Mouse (Mus musculus) heart, embryonic 11.5 days (tissue): ENCODE measurements around the gene Gdf1. TPM values are rescaled to one million over a fixed set of nuclear protein-coding genes. Genes with fewer than 3 reads are reported as not detected.

Experiments used
- ATAC-seq: fragments of 200-750 bp; cut with Nextera tagmentation; replicated peaks from 2 replicates; pipeline ENCODE4 v1.8.0; 2017; ENCODE audit warnings: moderate library complexity; ENCODE audit not compliant: insufficient number of reproducible peaks, low FRiP score, low TSS enrichment
- H3K27ac ChIP-seq: fragments of 300-500 bp; sonication (generic); 2 replicates; pipeline ENCODE4 v1.5.1; 2014; ENCODE audit warnings: mild to moderate bottlenecking, low read depth, low read length
- H3K27me3 ChIP-seq: fragments of 300-500 bp; sonication (generic); 2 replicates; pipeline ENCODE4 v1.6.1; 2014; ENCODE audit warnings: mild to moderate bottlenecking, low read length, mixed read lengths; ENCODE audit not compliant: control insufficient read depth, insufficient read depth
- H3K36me3 ChIP-seq: fragments of 300-500 bp; sonication (generic); 2 replicates; pipeline ENCODE4 v1.6.1; 2014; ENCODE audit warnings: mild to moderate bottlenecking, low read length, moderate library complexity, mixed read lengths; ENCODE audit not compliant: control insufficient read depth, insufficient read depth
- H3K4me1 ChIP-seq: fragments of 300-500 bp; sonication (generic); 2 replicates; pipeline ENCODE4 v1.6.1; 2014; ENCODE audit warnings: low read length; ENCODE audit not compliant: control insufficient read depth, insufficient read depth
- H3K4me2 ChIP-seq: fragments of 300-500 bp; sonication (generic); 2 replicates; pipeline ENCODE4 v1.6.1; 2014; ENCODE audit warnings: mild to moderate bottlenecking, moderate library complexity
- H3K4me3 ChIP-seq: fragments of 300-500 bp; sonication (generic); 2 replicates; pipeline ENCODE4 v1.5.1; 2014; ENCODE audit warnings: low read depth, low read length
- H3K9ac ChIP-seq: fragments of 300-500 bp; sonication (generic); 2 replicates; pipeline ENCODE4 v1.6.1; 2014; ENCODE audit warnings: mild to moderate bottlenecking, low read depth, low read length, moderate library complexity
- H3K9me3 ChIP-seq: fragments of 300-500 bp; sonication (generic); replicated peaks from 2 replicates; pipeline ENCODE4 v1.6.1; 2016; ENCODE audit warnings: low read length; ENCODE audit not compliant: control insufficient read depth
- WGBS: fragments of 180-500 bp; shearing (Covaris S2); extraction: QIAGEN DNeasy Blood & Tissue Kit; methylation state at CpG from one replicate; pipeline ENCODE4 v1.1.7; 2014; ENCODE audit not compliant: insufficient replicate concordance; 5-methylcytosine and 5-hydroxymethylcytosine counted together
- polyA plus RNA-seq: library from polyadenylated mRNA; unstranded; fragments of >200 nt; fragmentation: Nextera tagmentation; extraction: Ambion mirVana; gene quantifications from 2 replicates; pipeline ENCODE4 v1.2.1, GENCODE M21; 2014

Gene Gdf1
- polyA plus RNA-seq, result 1.7 and 1.9 TPM in 2 replicates

- Histone ChIP-seq H3K9ac (peak within 1 kb of the TSS; percentile 63; the same call in 1 of the 2 replicates), H3K9me3 (0 out of 2 replicates have a peak, but pooled peaks cover 2% of the 10 kb centered on the region), H3K4me3 (peak within 1 kb of the TSS; percentile 31), H3K4me2 (peak within 1 kb of the TSS; percentile 65), H3K36me3 (peaks cover 21% of the 10 kb centered on the region), H3K27ac (peak within 1 kb of the TSS; percentile 90), H3K27me3 (peaks cover 7% of the 10 kb centered on the region), H3K4me1 (peaks cover 22% of the 10 kb centered on the region)
- ATAC-seq, result peak; percentile 57
- 23% methylated on average over 14 of the region's 14 CpGs for WGBS
These were observed at the start of gene Gdf1 for GRCm38 (mm10) chr8:70329124-70329834. TSS of gene Gdf1 (plus strand) at chr8:70329817.

GRCm38 (mm10) chr8:70281001-70281400 is 48.6 kb upstream of the Gdf1 start:
- Histone ChIP-seq H3K9ac (peak overlapping the region; percentile 49; the same call in 1 of the 2 replicates), H3K4me2 (no peak overlapping the region), H3K4me3 (no peak overlapping the region), H3K36me3 (peaks cover 11% of the 10 kb centered on the region), H3K4me1 (peaks cover 18% of the 10 kb centered on the region), H3K27me3 (no peaks in the 10 kb centered on the region), H3K9me3 (no peaks in the 10 kb centered on the region), H3K27ac (peak overlapping the region; percentile 10; the same call in 1 of the 2 replicates)
- ATAC-seq, result no peak
- WGBS, result 45% methylated on average over 3 of the region's 3 CpGs

GRCm38 (mm10) chr8:70282603-70283135 is 46.9 kb upstream of the Gdf1 start, which contains the start of gene Homer3:
TSS of gene Homer3 (plus strand) at chr8:70282827.
- 1% methylated on average over 34 of the region's 36 CpGs for WGBS
- ATAC-seq, result peak; percentile 79

GRCm38 (mm10) chr8:70283136-70284077 is 46.2 kb upstream of the Gdf1 start:
- H3K9me3 ChIP-seq, result no peaks in the 10 kb centered on the region
- WGBS, result 3% methylated on average over 49 of the region's 55 CpGs

More at GRCm38 (mm10) chr8:70282603-70283135, 46.9 kb upstream of the Gdf1 start, which contains the start of gene Homer3:
- peak within 1 kb of the TSS; percentile 86 for H3K4me3 ChIP-seq
- H3K9me3 ChIP-seq, result no peaks in the 10 kb centered on the region
- H3K27ac ChIP-seq, result peak within 1 kb of the TSS; percentile 76
- H3K4me1 ChIP-seq, result peaks cover 18% of the 10 kb centered on the region
- peaks cover 24% of the 10 kb centered on the region for H3K36me3 ChIP-seq
- no peaks in the 10 kb centered on the region for H3K27me3 ChIP-seq
- H3K9ac ChIP-seq, result peak within 1 kb of the TSS; percentile 98
- peak within 1 kb of the TSS; percentile 96 for H3K4me2 ChIP-seq

GRCm38 (mm10) chr8:70284421-70284820 is 45.2 kb upstream of the Gdf1 start:
- H3K9ac ChIP-seq, result no peak overlapping the region
- H3K4me2 ChIP-seq, result no peak overlapping the region; the same call in 1 of the 2 replicates
- H3K4me1 ChIP-seq, result peaks cover 10% of the 10 kb centered on the region
- H3K27ac ChIP-seq, result no peak overlapping the region
- no peak for ATAC-seq
- peaks cover 25% of the 10 kb centered on the region for H3K36me3 ChIP-seq
- H3K27me3 ChIP-seq, result no peaks in the 10 kb centered on the region
- H3K9me3 ChIP-seq, result no peaks in the 10 kb centered on the region
- 68% methylated on average over 5 of the region's 5 CpGs for WGBS
- no peak overlapping the region for H3K4me3 ChIP-seq

More at GRCm38 (mm10) chr8:70283136-70284077, 46.2 kb upstream of the Gdf1 start:
- peak overlapping the region; percentile 98 for H3K9ac ChIP-seq
- peaks cover 11% of the 10 kb centered on the region for H3K4me1 ChIP-seq
- peak overlapping the region; percentile 86 for H3K4me3 ChIP-seq
- peak overlapping the region; percentile 76; the same call in 1 of the 2 replicates for H3K27ac ChIP-seq
- H3K27me3 ChIP-seq, result no peaks in the 10 kb centered on the region
- peak; percentile 25 for ATAC-seq
- H3K4me2 ChIP-seq, result peak overlapping the region; percentile 96
- H3K36me3 ChIP-seq, result peaks cover 24% of the 10 kb centered on the region

- H3K27ac ChIP-seq, result no peak overlapping the region
- H3K4me2 ChIP-seq, result no peak overlapping the region
- peaks cover 8% of the 10 kb centered on the region for H3K4me1 ChIP-seq
- H3K9me3 ChIP-seq, result no peaks in the 10 kb centered on the region
- no peak overlapping the region for H3K4me3 ChIP-seq
- no peak for ATAC-seq
- 88% methylated on average over 15 of the region's 15 CpGs for WGBS
- peaks cover 31% of the 10 kb centered on the region for H3K36me3 ChIP-seq
- H3K27me3 ChIP-seq, result no peaks in the 10 kb centered on the region
- no peak overlapping the region for H3K9ac ChIP-seq
These were observed 44.3 kb upstream of the Gdf1 start for GRCm38 (mm10) chr8:70285304-70285703.

- no peaks in the 10 kb centered on the region for H3K9me3 ChIP-seq
- no peak overlapping the region for H3K9ac ChIP-seq
- H3K36me3 ChIP-seq, result peaks cover 37% of the 10 kb centered on the region
- 82% methylated on average over 8 of the region's 8 CpGs for WGBS
- no peak overlapping the region for H3K4me3 ChIP-seq
- no peaks in the 10 kb centered on the region for H3K27me3 ChIP-seq
- ATAC-seq, result no peak
- no peak overlapping the region for H3K27ac ChIP-seq
- H3K4me2 ChIP-seq, result no peak overlapping the region
- peaks cover 5% of the 10 kb centered on the region for H3K4me1 ChIP-seq
These were observed 42.9 kb upstream of the Gdf1 start for GRCm38 (mm10) chr8:70286737-70287136.

GRCm38 (mm10) chr8:70293988-70294405 is 35.6 kb upstream of the Gdf1 start:
- no peaks in the 10 kb centered on the region for H3K9me3 ChIP-seq
- H3K36me3 ChIP-seq, result peaks cover 47% of the 10 kb centered on the region
- no peak overlapping the region for H3K9ac ChIP-seq
- no peak overlapping the region for H3K4me2 ChIP-seq
- WGBS, result 69% methylated on average over 5 of the region's 5 CpGs
- no peak for ATAC-seq
- no peak overlapping the region for H3K4me3 ChIP-seq
- H3K27me3 ChIP-seq, result no peaks in the 10 kb centered on the region
- no peak overlapping the region for H3K27ac ChIP-seq
- H3K4me1 ChIP-seq, result no peaks in the 10 kb centered on the region
